Mouse (Mus musculus): Measurements from ENCODE around the gene Gm10642. TPM values are rescaled to one million over a fixed set of nuclear protein-coding genes. Genes with fewer than 3 reads are reported as not detected.
A peak's percentile ranks its signal among the peaks of the same experiment; 100 is the strongest.

Gene Gm10642
- polyA plus RNA-seq (2016; fragmentation: Nextera tagmentation; extraction: Ambion mirVana) = 0.84 and 0.98 TPM in 2 replicates

- peak within 1 kb of the TSS; percentile 95 for H3K27ac ChIP-seq
- H3K4me3 ChIP-seq = peak within 1 kb of the TSS; percentile 92
- no peaks in the 10 kb centered on the region for H3K36me3 ChIP-seq
- H3K9me3 ChIP-seq = no peaks in the 10 kb centered on the region
- ATAC-seq (ENCODE audit: low FRiP score, low read depth) = peak; percentile 75
- H3K9ac ChIP-seq = peak within 1 kb of the TSS; percentile 90
- WGBS = under 1% methylated on average over 72 of the region's 72 CpGs
- no peaks in the 10 kb centered on the region for H3K27me3 ChIP-seq (replicated peaks)
- H3K4me1 ChIP-seq = peaks cover 17% of the 10 kb centered on the region
- peak within 1 kb of the TSS; percentile 80 for H3K4me2 ChIP-seq (replicated peaks)
Measured at GRCm38 (mm10) chr9:70656130-70657007, at the start of gene Gm10642. TSS of gene Gm10642 (plus strand) at chr9:70656251.

GRCm38 (mm10) chr9:70611026-70611673, 44.9 kb upstream of the Gm10642 start:
- H3K9me3 ChIP-seq = no peaks in the 10 kb centered on the region
- peaks cover 28% of the 10 kb centered on the region for H3K36me3 ChIP-seq
- no peak overlapping the region for H3K4me2 ChIP-seq (replicated peaks)
- no peak overlapping the region for H3K27ac ChIP-seq
- no peaks in the 10 kb centered on the region for H3K4me1 ChIP-seq
- H3K4me3 ChIP-seq = no peak overlapping the region
- H3K27me3 ChIP-seq (replicated peaks) = no peaks in the 10 kb centered on the region
- 82% methylated on average over 3 of the region's 3 CpGs for WGBS
- no peak overlapping the region for H3K9ac ChIP-seq
- no peak for ATAC-seq (ENCODE audit: low FRiP score, low read depth)

- H3K27me3 ChIP-seq (replicated peaks) = no peaks in the 10 kb centered on the region
- ATAC-seq (ENCODE audit: low FRiP score, low read depth) = no peak
- H3K4me1 ChIP-seq = no peaks in the 10 kb centered on the region
- no peak overlapping the region for H3K4me2 ChIP-seq (replicated peaks)
- no peak overlapping the region for H3K27ac ChIP-seq
- no peak overlapping the region for H3K9ac ChIP-seq
- H3K36me3 ChIP-seq = no peaks in the 10 kb centered on the region
- H3K9me3 ChIP-seq = no peaks in the 10 kb centered on the region
- 93% methylated on average over 2 of the region's 2 CpGs for WGBS
- H3K4me3 ChIP-seq = no peak overlapping the region
Measured at GRCm38 (mm10) chr9:70629711-70630110, 26.3 kb upstream of the Gm10642 start.

- H3K9me3 ChIP-seq = no peaks in the 10 kb centered on the region
- ATAC-seq (ENCODE audit: low FRiP score, low read depth) = no peak
- no peaks in the 10 kb centered on the region for H3K27me3 ChIP-seq (replicated peaks)
- H3K4me2 ChIP-seq (replicated peaks) = no peak overlapping the region
- H3K36me3 ChIP-seq = no peaks in the 10 kb centered on the region
- H3K9ac ChIP-seq = no peak overlapping the region
- WGBS = 35% methylated on average over 5 of the region's 5 CpGs
- no peaks in the 10 kb centered on the region for H3K4me1 ChIP-seq
- no peak overlapping the region for H3K27ac ChIP-seq
- no peak overlapping the region for H3K4me3 ChIP-seq
Measured at GRCm38 (mm10) chr9:70631665-70632064, 24.4 kb upstream of the Gm10642 start.

GRCm38 (mm10) chr9:70636748-70637147, 19.3 kb upstream of the Gm10642 start:
- H3K27ac ChIP-seq = no peak overlapping the region
- H3K27me3 ChIP-seq (replicated peaks) = no peaks in the 10 kb centered on the region
- no peak overlapping the region for H3K4me2 ChIP-seq (replicated peaks)
- H3K4me1 ChIP-seq = no peaks in the 10 kb centered on the region
- ATAC-seq (ENCODE audit: low FRiP score, low read depth) = no peak
- H3K9me3 ChIP-seq = no peaks in the 10 kb centered on the region
- H3K36me3 ChIP-seq = 0 out of 2 replicates have a peak, but pooled peaks cover 3% of the 10 kb centered on the region
- no peak overlapping the region for H3K4me3 ChIP-seq
- H3K9ac ChIP-seq = no peak overlapping the region
- 86% methylated on average over 2 of the region's 2 CpGs for WGBS

- WGBS = 86% methylated on average over 2 of the region's 2 CpGs
- no peak for ATAC-seq (ENCODE audit: low FRiP score, low read depth)
- Histone ChIP-seq H3K4me2 (replicated peaks) (no peak overlapping the region), H3K27me3 (replicated peaks) (no peaks in the 10 kb centered on the region), H3K4me3 (no peak overlapping the region), H3K36me3 (no peaks in the 10 kb centered on the region), H3K27ac (no peak overlapping the region), H3K9me3 (no peaks in the 10 kb centered on the region), H3K9ac (no peak overlapping the region), H3K4me1 (peaks cover 14% of the 10 kb centered on the region)
Measured at GRCm38 (mm10) chr9:70650260-70650659, 5.8 kb upstream of the Gm10642 start.

GRCm38 (mm10) chr9:70650994-70651393, 5.1 kb upstream of the Gm10642 start:
- no peak overlapping the region for H3K4me3 ChIP-seq
- no peaks in the 10 kb centered on the region for H3K9me3 ChIP-seq
- H3K4me2 ChIP-seq (replicated peaks) = no peak overlapping the region
- H3K36me3 ChIP-seq = no peaks in the 10 kb centered on the region
- H3K27ac ChIP-seq = no peak overlapping the region
- peaks cover 14% of the 10 kb centered on the region for H3K4me1 ChIP-seq
- WGBS = 98% methylated on average over 1 of the region's 1 CpGs
- no peak overlapping the region for H3K9ac ChIP-seq
- ATAC-seq (ENCODE audit: low FRiP score, low read depth) = no peak
- H3K27me3 ChIP-seq (replicated peaks) = no peaks in the 10 kb centered on the region

GRCm38 (mm10) chr9:70652221-70652620, 3.8 kb upstream of the Gm10642 start:
- no peak for ATAC-seq (ENCODE audit: low FRiP score, low read depth)
- WGBS = 74% methylated on average over 2 of the region's 2 CpGs

GRCm38 (mm10) chr9:70653875-70654274, 2.2 kb upstream of the Gm10642 start:
- Histone ChIP-seq H3K4me3 (no peak overlapping the region), H3K27me3 (replicated peaks) (no peaks in the 10 kb centered on the region), H3K4me2 (replicated peaks) (peak overlapping the region; percentile 42), H3K9ac (no peak overlapping the region), H3K36me3 (no peaks in the 10 kb centered on the region), H3K27ac (no peak overlapping the region), H3K4me1 (peaks cover 17% of the 10 kb centered on the region), H3K9me3 (no peaks in the 10 kb centered on the region)
- ATAC-seq (ENCODE audit: low FRiP score, low read depth) = no peak
- WGBS = 85% methylated on average over 2 of the region's 2 CpGs

More at GRCm38 (mm10) chr9:70652221-70652620, 3.8 kb upstream of the Gm10642 start:
- H3K4me2 ChIP-seq (replicated peaks) = no peak overlapping the region
- H3K9me3 ChIP-seq = no peaks in the 10 kb centered on the region
- peaks cover 14% of the 10 kb centered on the region for H3K4me1 ChIP-seq
- no peaks in the 10 kb centered on the region for H3K27me3 ChIP-seq (replicated peaks)
- no peak overlapping the region for H3K4me3 ChIP-seq
- no peaks in the 10 kb centered on the region for H3K36me3 ChIP-seq
- no peak overlapping the region for H3K9ac ChIP-seq
- H3K27ac ChIP-seq = no peak overlapping the region

GRCm38 (mm10) chr9:70654496-70654895, 1.6 kb upstream of the Gm10642 start:
- no peaks in the 10 kb centered on the region for H3K9me3 ChIP-seq
- no peaks in the 10 kb centered on the region for H3K27me3 ChIP-seq (replicated peaks)
- no peak overlapping the region for H3K27ac ChIP-seq
- no peaks in the 10 kb centered on the region for H3K36me3 ChIP-seq
- no peak for ATAC-seq (ENCODE audit: low FRiP score, low read depth)
- no peak overlapping the region for H3K4me3 ChIP-seq
- H3K4me1 ChIP-seq = peaks cover 17% of the 10 kb centered on the region
- H3K4me2 ChIP-seq (replicated peaks) = peak overlapping the region; percentile 42
- no peak overlapping the region for H3K9ac ChIP-seq
- WGBS = 61% methylated on average over 4 of the region's 4 CpGs

GRCm38 (mm10) chr9:70655764-70656129, 304 bp upstream of the Gm10642 start:
- Histone ChIP-seq H3K27me3 (replicated peaks) (no peaks in the 10 kb centered on the region), H3K4me3 (peak overlapping the region; percentile 92), H3K27ac (no peak overlapping the region), H3K9me3 (no peaks in the 10 kb centered on the region), H3K9ac (no peak overlapping the region; the same call in 1 of the 2 replicates), H3K36me3 (no peaks in the 10 kb centered on the region), H3K4me2 (replicated peaks) (peak overlapping the region; percentile 80), H3K4me1 (peaks cover 17% of the 10 kb centered on the region)
- no peak for ATAC-seq (ENCODE audit: low FRiP score, low read depth)
- WGBS = 38% methylated on average over 2 of the region's 2 CpGs
